In genomic region chr17:46132058-46132718, GRCm38 (mm10) we compare ENCODE assay signal across 8 mouse cellular contexts. TPM values are rescaled to one million over a fixed set of nuclear protein-coding genes. Genes with fewer than 3 reads are reported as not detected.
A peak's percentile ranks its signal among the peaks of the same experiment; 100 is the strongest.
DNase-seq lines count a peak whose midpoint lies in the region; ATAC-seq and TF ChIP-seq lines count a peak whose summit lies in the region.

No protein-coding gene starts in this region.

- no peak overlapping the region for H3K9ac ChIP-seq in limb, embryonic 14.5 days (ENCODE audit: low read depth, low read length, severe bottlenecking)
- H3K9ac ChIP-seq in midbrain, postnatal 0 days (replicated peaks; ENCODE audit: low read length, poor library complexity, severe bottlenecking): no peak overlapping the region

- no peak overlapping the region for H3K27ac ChIP-seq in limb, embryonic 14.5 days (replicated peaks; ENCODE audit: low read depth, low read length)
- no peak overlapping the region for H3K27ac ChIP-seq in midbrain, postnatal 0 days (ENCODE audit: low read depth, low read length)

- H3K4me1 ChIP-seq in limb, embryonic 14.5 days (ENCODE audit: control insufficient read depth, insufficient read depth, low read length): no peaks in the 10 kb centered on the region
- H3K4me1 ChIP-seq in midbrain, postnatal 0 days (ENCODE audit: insufficient read depth, low read length): no peaks in the 10 kb centered on the region

- no peak for TF ChIP-seq POLR2A in limb, embryonic 14.5 days (IDR thresholded peaks at IDR 0.05; ENCODE audit: borderline replicate concordance, extremely low read depth, insufficient read depth, insufficient read length)

- peak; percentile 81 for DNase-seq in 3T3-L1 (ENCODE audit: low read depth, low spot score)
- peak; percentile 80 for DNase-seq in adrenal gland, adult 2 months
- peak; percentile 80 for DNase-seq in embryo, embryonic 11 days
- DNase-seq in heart, adult 18-20 months: peak; percentile 63 to 91
- peak; percentile 78 to 85 for DNase-seq in kidney, adult 8-10 months
- peak; percentile 74 for DNase-seq in limb, embryonic 14.5 days (ENCODE audit: low spot score)
- DNase-seq in midbrain, postnatal 0 days (ENCODE audit: low spot score): peak; percentile 80
- DNase-seq in spleen, postnatal 14 days (ENCODE audit: low spot score in 2 of 2): peak; percentile 54 to 70

- TF ChIP-seq CTCF in midbrain, postnatal 0 days (IDR thresholded peaks at IDR 0.05): peak; percentile 94

- H3K4me3 ChIP-seq in limb, embryonic 14.5 days (replicated peaks; ENCODE audit: low read length): no peak overlapping the region
- H3K4me3 ChIP-seq in midbrain, postnatal 0 days (ENCODE audit: low read depth, low read length): no peak overlapping the region

- no peaks in the 10 kb centered on the region for H3K9me3 ChIP-seq in limb, embryonic 14.5 days (ENCODE audit: control insufficient read depth, low read length)
- H3K9me3 ChIP-seq in midbrain, postnatal 0 days (ENCODE audit: low read length): no peaks in the 10 kb centered on the region

- H3K4me2 ChIP-seq in limb, embryonic 14.5 days (replicated peaks; ENCODE audit: low read depth, low read length, severe bottlenecking): no peak overlapping the region
- H3K4me2 ChIP-seq in midbrain, postnatal 0 days (ENCODE audit: low read depth, low read length, poor library complexity, severe bottlenecking): no peak overlapping the region

- ATAC-seq in limb, embryonic 14.5 days (ENCODE audit: low FRiP score, low read depth): no peak
- peak; percentile 38; the same call in 1 of the 2 replicates for ATAC-seq in midbrain, postnatal 0 days (ENCODE audit: low FRiP score)

- peaks cover 27% of the 10 kb centered on the region for H3K36me3 ChIP-seq in limb, embryonic 14.5 days (ENCODE audit: control insufficient read depth, insufficient read depth, low read length)
- H3K36me3 ChIP-seq in midbrain, postnatal 0 days (ENCODE audit: insufficient read depth, low read length): peaks cover 42% of the 10 kb centered on the region

- WGBS in limb, embryonic 14.5 days: 14% methylated on average over 12 of the region's 12 CpGs
- 15% methylated on average over 12 of the region's 12 CpGs for WGBS in midbrain, postnatal 0 days

- H3K27me3 ChIP-seq in limb, embryonic 14.5 days (ENCODE audit: control insufficient read depth, insufficient read depth, low read length): no peaks in the 10 kb centered on the region
- H3K27me3 ChIP-seq in midbrain, postnatal 0 days (ENCODE audit: insufficient read depth, low read length): no peaks in the 10 kb centered on the region

RNA-seq across cellular contexts. Expression of gene Rsph9, which starts 11.8 kb away (rescaled TPM):
- 10 to 100 TPM in 1 of 2 experiments, 1 to 10 TPM in 1; 4.6 to 13.0 TPM for total RNA-seq in adrenal gland, adult 2 months (2021)
- polyA plus RNA-seq in adrenal gland, adult 2 months (2012; rRNA removed): 14.9 and 15.4 TPM in 2 replicates
- total RNA-seq in heart, adult 18-20 months (2021): under 1 TPM; 0.41 to 0.60 TPM
- polyA plus RNA-seq in limb, embryonic 14.5 days (2012; rRNA removed): 10.1 and 13.2 TPM in 2 replicates
- polyA plus RNA-seq in limb, embryonic 14.5 days (2014; fragmentation: Nextera tagmentation; extraction: Ambion mirVana): 11.8 and 15.0 TPM in 2 replicates
- total RNA-seq in midbrain, postnatal 0 days (2014; rRNA removed): 55.6 and 68.4 TPM in 2 replicates
- polyA plus RNA-seq in midbrain, postnatal 0 days (2015; fragmentation: Nextera tagmentation; extraction: Ambion mirVana): 103 and 104 TPM in 2 replicates

RNA-seq across cellular contexts. Expression of gene Mad2l1bp, which starts 21.2 kb away (rescaled TPM):
- 10 to 100 TPM; 14.2 to 15.5 TPM for total RNA-seq in adrenal gland, adult 2 months (2021)
- polyA plus RNA-seq in adrenal gland, adult 2 months (2012; rRNA removed): 7.9 and 8.3 TPM in 2 replicates
- 10 to 100 TPM; 28.0 to 30.4 TPM for total RNA-seq in heart, adult 18-20 months (2021)
- 25.4 and 27.9 TPM in 2 replicates for polyA plus RNA-seq in limb, embryonic 14.5 days (2012; rRNA removed)
- 32.1 and 32.7 TPM in 2 replicates for polyA plus RNA-seq in limb, embryonic 14.5 days (2014; fragmentation: Nextera tagmentation; extraction: Ambion mirVana)
- 8.9 and 13.3 TPM in 2 replicates for total RNA-seq in midbrain, postnatal 0 days (2014; rRNA removed)
- polyA plus RNA-seq in midbrain, postnatal 0 days (2015; fragmentation: Nextera tagmentation; extraction: Ambion mirVana): 16.7 and 18.2 TPM in 2 replicates

RNA-seq across cellular contexts. Expression of gene Mrps18a, which starts 21.4 kb away (rescaled TPM):
- 100 to 1,000 TPM; 108 to 117 TPM for total RNA-seq in adrenal gland, adult 2 months (2021)
- 23.7 and 29.6 TPM in 2 replicates for polyA plus RNA-seq in adrenal gland, adult 2 months (2012; rRNA removed)
- total RNA-seq in heart, adult 18-20 months (2021): 100 to 1,000 TPM; 143 to 145 TPM
- 63.3 and 92.3 TPM in 2 replicates for polyA plus RNA-seq in limb, embryonic 14.5 days (2012; rRNA removed)
- 121 and 132 TPM in 2 replicates for polyA plus RNA-seq in limb, embryonic 14.5 days (2014; fragmentation: Nextera tagmentation; extraction: Ambion mirVana)
- 63.7 and 84.4 TPM in 2 replicates for total RNA-seq in midbrain, postnatal 0 days (2014; rRNA removed)
- polyA plus RNA-seq in midbrain, postnatal 0 days (2015; fragmentation: Nextera tagmentation; extraction: Ambion mirVana): 173 and 175 TPM in 2 replicates

RNA-seq across cellular contexts. Expression of gene Gtpbp2, which starts 28.6 kb away (rescaled TPM):
- total RNA-seq in adrenal gland, adult 2 months (2021): 10 to 100 TPM; 58.4 to 69.9 TPM
- polyA plus RNA-seq in adrenal gland, adult 2 months (2012; rRNA removed): 92.0 and 96.8 TPM in 2 replicates
- total RNA-seq in heart, adult 18-20 months (2021): 10 to 100 TPM; 49.5 to 51.2 TPM
- 166 and 177 TPM in 2 replicates for polyA plus RNA-seq in limb, embryonic 14.5 days (2012; rRNA removed)
- 29.8 and 38.3 TPM in 2 replicates for polyA plus RNA-seq in limb, embryonic 14.5 days (2014; fragmentation: Nextera tagmentation; extraction: Ambion mirVana)
- 72.3 and 82.2 TPM in 2 replicates for total RNA-seq in midbrain, postnatal 0 days (2014; rRNA removed)
- polyA plus RNA-seq in midbrain, postnatal 0 days (2015; fragmentation: Nextera tagmentation; extraction: Ambion mirVana): 25.9 TPM in 2 replicates
